Mouse (Mus musculus) monocyte, adult 2 months (primary cell): Measurements from ENCODE around the gene Gm12695.

ENCODE experiments used
- DNase-seq, 2 experiments: peaks; one replicate each; pipeline ENCODE4 v3.0.0; 2022; ENCODE audit warnings: low spot score in 2 of 2, low read depth in 1 of 2

Gene Gm12695

DNA sequence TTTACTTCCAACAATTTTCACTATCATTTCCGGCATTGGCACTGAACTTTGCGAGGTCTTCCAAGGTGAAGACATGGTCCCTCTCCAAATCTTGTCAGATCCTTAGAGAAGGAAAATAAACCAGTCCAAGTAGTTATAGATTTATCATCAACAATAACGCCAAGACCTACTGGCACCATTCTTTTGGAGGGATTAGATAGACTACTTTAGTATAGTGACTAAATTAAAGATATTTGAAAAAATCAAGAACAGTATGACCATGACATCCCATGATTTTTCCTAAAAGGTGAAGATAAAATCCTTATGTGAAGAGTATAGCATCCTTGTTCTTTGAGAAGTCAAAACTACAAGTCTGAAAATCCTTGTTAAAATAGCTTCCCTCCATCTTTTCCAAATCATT is at the start of gene Gm12695:
TSS of gene Gm12695 (minus strand) at position 101 of the 400 bp plus-strand sequence.
- DNase-seq = no peak

DNA sequence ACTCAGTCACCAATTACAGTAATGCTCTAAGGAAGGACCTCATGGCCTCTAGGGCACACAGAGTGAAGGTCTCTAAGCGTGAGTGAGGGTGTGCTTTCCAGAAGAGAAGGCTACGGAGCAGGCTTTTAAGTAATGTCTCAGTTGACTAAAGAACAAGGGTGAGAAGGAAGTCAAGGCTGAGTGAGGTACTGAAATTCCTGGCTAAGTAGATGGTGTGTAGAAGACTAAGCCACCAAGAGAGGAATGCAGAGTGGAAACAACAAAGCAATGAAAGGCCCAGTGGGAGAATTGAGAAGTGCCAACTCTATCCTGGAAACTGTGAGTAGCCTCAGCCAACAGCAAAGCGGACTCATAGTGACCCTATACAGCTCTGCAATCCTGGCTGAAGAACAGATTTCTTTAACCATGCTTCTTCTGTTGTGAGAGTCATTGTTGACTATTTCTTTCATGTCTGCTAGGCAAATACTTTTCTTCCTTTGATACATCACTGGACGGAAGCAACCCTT is 40.6 kb upstream of the Gm12695 start:
- DNase-seq = no peak

DNA sequence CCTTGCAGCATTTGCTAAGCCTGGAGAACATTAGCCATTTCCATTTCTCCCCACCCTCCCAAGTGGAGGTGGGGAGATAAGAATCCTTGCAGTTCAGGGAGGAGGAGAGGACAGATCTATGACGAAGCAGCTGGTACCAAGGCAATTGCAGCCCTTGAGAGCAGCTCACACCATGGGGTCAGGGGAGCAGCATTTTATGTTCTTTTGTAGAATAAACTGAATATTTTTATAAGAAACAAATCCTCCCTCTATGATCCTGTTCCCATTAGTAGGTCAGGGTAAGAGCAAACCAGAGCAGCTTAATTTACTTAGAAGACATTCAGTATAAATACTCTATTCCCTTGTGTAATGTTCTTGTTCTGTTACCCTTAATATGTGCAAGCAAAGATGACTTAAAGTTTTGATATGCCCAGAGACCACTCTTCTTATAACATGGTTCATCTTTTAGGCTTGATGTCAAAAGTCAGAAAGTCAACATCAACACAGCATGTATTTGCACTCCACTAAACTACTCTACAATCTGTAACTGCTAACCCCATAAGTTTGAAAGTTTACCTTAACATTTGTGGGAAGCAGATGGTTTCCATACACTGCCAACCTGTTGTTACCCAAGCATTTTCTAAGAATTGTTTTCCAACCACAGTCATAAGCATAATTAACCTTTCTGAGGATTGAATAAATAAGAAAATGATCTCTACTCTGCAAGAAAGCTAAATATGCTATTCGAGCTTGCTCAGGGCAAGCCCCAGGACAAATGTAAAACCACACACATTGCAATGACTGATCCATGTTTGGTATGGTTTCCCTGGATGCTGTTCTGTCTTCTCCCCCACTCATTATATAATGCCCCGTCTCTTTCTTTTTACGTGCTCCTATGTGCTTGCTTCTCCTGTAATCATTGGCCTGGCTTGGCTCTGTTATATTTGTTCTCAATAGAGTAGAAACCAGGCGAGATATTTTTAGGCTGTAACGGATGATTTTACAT is 22.1 kb upstream of the Gm12695 start:
- no peak for DNase-seq

DNA sequence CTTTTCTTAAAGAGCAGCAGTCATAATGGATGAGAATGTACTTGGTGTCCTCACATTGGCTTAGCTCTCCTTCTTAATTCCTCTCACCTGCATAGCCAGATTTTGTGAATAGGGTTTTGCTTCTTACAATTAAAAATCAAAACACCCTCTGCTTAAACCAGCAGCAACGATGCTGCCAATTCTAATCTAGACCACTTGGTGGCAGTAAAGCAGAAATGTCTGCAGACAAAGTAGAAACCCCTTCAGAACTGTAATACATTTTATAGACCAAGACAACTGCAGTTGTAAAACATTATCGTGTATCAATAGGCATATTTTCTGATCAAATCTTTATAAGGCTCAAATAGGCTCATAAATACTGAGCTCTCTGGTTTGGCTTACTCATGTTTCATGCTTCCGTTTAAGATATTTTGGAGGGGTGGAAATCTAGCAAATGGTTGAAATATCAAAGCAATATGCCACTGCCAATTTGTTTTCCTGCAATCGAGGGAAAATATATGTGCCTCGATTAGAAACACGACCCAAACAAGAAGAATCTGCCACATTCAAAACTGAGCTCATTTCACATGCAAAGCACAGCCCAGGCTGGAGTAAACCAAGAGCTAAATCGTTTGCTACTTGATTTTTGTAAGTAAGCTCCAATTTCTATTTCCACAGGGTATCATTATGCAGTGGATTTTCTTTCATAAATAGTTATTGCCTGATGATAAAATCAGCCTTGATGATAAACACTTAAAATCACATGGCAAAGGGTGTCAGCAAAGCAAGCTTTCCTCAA is 14.6 kb upstream of the Gm12695 start:
- DNase-seq = no peak

DNA sequence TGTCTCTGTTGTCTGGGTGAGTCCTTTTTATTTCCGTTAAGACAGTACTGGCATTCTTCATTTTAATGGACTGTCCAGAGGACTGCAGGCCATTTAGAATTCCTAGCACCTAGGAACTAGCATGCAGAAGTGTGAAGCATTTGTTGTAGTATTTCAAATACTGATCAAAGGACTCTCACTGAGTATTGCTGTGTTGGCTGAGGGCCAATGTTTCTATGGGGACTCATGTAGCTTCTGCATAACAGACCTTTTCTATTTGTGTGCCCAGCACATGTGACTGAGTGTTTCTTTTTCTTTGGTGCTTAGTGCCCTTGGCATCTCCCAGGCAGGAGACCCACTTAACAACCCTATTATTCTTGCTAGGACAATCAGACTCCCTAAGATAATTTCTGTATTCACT is 12.6 kb upstream of the Gm12695 start:
- no peak for DNase-seq

DNA sequence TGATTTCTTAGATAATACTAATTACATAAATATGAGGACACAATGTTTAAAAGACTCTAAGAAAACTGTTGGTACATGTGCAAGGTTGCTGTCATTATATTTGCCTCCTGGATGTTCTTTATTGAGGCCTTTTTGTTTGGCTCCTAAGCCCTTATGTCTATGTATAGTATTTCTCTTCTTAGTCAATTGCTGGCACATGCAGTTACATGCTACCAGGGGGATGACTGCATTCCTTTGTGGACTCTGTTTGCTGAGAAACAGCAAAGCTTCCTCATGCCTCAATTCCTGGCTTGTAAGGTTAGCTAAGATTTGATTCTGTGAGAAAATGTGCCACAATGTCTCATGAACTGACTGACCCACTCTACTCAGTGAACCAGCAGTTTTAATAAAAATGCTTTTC is 6.3 kb upstream of the Gm12695 start:
- DNase-seq = no peak

DNA sequence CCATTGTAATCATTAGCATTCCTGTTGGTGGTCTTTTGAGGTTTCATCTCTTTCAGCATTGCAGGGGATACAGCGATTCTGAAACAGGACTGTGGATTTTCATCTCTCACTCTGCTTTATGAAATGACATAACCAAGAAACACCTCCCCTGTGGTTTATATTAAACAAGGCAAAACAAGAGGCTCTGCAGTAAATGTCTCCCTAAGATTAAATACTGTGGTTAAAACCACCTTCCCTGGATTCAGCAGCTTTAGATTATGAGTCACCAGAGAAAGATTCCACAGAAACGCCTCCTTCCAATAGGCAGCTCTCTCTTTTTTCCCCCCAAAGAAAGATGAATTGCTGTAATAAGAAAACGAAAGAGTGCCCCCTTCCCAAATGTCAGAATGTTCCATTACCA is 4.9 kb upstream of the Gm12695 start:
- DNase-seq = no peak

DNA sequence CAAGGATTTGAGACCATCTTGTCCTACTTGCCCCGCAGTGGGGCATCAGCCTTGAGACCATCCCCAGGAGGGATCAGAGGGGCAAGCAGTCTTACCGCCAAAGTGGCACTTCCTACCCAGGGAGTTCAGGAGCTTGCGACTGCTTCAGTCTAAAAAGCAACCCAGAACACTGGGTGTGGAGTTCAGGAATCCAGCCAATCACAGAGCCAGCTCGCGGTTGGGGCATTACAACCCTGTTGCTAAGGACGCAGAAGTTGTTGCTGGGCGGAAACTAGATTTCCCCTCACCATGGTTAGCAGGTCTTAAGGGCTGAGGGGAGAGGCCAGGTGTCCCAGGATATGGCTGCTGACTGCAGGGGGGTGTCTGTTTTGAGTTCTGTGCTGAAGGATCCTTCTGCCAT is 1.6 kb upstream of the Gm12695 start:
- no peak for DNase-seq

DNA sequence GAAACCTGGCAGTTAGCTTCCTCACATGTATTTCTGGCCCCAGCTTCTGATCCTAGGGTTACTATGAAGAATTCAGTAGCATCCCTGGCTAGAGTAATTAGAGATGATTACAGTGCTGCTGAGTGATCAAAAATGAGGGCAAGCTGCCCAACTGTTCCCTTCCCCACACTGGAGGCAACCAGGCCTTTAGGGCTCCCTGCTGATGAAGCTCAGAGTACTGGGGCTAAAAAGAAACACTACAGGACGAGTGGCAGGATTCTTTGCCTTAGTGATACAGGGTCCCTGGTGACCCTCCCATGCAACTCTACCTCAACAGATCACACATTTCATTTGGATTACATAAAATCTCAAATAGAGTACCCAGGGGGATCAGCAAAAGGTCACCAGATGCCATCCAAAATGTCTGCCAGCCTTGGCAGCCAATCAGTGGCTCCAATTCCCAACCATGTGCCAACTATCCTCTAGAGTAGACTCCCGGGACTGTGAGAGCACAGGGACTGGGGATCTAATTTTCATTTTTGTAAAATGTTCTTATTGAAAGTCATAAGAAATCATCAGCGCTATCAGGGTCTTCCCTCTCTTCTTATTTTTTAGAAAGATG is 11.9 kb downstream of the Gm12695 start:
- no peak for DNase-seq

DNA sequence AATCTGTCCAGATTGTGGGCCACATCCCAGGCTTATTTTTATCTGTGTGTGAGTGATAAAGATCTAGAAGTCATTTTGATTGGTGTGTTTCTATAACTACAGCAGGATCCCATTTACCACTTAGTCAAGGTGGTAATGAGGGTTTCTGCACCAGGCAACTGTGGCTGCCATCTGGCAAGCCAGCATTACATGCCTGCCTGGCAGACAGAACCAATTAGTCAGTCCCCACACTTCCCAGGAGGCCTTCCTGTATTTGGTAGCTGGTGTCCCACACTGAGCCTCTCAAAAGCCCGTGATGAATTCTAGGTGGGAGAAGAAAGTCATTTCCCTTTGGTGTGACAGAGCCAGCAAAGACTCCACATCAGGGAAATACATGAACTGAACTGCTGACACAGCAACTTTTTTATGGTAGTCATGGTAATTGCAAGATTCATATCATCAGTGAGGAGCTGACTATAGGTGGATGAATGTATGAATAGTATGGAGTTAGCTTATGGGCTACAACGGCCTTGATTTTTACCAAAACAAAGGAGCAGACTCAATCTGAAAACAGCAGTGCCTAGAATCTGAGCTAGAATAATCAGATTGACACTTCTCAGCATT is 18.5 kb downstream of the Gm12695 start:
- DNase-seq = no peak

DNA sequence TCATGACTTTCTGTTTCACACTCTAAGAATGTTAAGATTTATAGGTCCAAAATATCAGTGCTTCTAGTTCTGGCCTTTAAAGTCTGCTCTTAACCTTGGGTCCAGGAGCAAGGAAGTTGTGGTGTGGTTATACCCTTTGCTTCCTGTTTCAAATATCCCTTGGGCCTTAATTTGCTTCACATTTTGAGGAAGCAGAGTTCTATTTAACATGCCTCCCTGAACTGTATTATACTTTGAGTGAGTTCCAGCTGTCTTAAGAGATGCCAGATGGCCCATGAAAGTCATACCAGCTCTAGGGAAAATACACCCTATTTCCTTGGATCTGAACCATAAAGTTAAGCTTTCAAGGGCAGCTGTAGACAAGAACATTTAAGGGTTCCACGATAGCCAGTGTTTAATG is 33.0 kb downstream of the Gm12695 start:
- no peak for DNase-seq

DNA sequence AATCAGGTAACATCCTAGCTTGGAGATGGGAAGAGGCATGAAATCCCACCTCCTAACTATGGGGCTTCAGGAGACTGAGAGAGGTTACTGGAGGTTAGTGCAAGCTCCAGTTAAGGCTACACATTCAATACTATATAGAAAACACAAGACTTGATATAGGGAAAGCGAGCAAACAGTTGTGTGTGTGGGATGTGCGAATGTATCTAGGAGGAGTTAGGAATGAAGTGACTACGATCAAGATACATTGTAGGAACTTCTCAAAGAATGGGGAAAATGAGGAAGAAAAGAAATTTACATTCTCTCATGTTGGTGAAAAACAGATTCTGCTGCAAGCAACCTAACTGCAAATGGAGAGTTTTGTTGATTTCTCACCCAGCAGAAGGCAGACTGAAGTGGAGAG is 44.5 kb downstream of the Gm12695 start:
- DNase-seq = no peak

DNA sequence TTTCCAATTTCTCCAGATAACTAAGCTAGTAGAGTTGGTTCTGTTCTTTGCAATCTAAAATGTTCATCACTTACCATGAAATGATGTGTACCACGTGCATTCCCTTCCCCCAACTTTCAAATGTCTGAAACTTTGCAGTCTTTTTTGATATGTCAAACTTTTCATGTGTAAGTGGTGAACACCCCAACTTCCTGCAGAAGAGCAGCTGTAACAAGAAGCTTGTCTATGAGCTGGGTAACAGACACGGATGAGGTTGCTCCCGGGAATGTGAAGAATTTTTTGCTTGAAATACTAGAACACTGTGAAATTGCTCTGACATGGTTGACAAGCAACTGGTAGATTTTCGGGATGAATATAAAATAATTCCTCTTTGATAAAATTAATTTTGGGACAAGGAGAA is 55.7 kb downstream of the Gm12695 start:
- DNase-seq = no peak

DNA sequence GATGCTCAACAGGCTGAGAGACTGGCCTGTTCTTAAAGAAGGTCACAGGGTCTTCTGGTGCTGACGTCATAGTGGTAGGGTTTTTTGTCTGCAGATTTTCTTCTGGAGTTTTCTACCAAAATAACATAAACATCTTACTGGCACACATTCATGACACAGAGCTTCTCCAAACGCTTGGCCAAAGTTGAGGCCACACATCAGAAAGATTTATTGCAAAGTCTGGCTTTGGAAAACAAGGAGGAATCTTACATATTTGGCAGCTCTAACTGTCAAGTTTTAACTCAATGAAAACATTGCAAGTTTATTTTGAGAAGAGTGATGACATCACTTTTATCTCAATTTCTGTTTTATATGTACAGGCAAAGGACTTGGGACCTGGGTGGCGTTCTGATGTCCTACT is 56.8 kb downstream of the Gm12695 start:
- no peak for DNase-seq

DNA sequence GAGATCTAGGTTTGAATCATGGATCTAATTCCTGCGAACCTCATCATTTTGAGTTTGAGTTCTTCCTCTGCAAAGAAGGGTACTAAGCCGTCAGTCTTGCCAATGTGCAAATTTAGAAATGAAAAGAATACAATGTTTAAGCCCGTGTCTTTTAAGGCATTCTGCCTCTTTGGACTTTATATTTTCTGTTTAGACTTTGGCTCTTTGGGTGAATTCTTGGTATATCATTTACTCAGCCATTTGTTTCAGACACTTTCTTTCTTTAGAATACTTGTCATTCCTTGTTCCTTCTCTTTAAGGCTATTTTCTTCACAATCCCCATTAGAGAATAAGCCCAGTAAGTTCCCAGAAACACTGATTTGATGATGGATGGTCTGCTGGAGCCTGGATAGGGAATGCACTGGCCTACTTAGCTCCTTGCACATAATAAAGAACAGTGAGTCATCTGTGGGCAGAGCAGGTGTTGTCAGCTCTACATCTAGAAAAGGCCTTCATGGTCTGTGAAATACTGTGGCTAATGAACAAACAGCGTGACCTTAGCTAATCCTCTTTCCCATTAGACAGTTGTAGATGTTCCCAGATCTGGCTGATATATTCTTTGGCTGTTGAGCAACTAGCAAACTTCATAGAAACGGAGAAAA is 59.5 kb downstream of the Gm12695 start:
- DNase-seq = no peak

DNA sequence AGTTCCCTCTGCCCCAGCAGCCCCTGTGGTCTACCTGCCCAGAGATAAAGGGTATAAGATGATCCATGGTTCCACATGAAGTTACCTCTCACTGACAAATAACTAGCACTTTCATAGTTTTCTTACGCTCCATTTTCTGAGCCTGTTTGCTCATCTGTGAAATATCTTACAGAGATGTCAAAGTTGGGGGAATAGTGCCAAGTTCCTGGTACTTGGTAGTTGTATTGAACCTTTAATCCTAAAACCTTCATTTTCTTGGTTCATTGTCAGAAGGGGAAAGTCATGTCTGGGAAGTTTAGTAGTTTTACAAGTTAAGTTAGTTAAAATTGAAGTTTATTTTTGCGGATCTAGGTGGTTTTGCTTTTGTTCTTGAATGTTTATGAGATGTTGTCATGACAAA is 62.7 kb downstream of the Gm12695 start:
- no peak for DNase-seq

DNA sequence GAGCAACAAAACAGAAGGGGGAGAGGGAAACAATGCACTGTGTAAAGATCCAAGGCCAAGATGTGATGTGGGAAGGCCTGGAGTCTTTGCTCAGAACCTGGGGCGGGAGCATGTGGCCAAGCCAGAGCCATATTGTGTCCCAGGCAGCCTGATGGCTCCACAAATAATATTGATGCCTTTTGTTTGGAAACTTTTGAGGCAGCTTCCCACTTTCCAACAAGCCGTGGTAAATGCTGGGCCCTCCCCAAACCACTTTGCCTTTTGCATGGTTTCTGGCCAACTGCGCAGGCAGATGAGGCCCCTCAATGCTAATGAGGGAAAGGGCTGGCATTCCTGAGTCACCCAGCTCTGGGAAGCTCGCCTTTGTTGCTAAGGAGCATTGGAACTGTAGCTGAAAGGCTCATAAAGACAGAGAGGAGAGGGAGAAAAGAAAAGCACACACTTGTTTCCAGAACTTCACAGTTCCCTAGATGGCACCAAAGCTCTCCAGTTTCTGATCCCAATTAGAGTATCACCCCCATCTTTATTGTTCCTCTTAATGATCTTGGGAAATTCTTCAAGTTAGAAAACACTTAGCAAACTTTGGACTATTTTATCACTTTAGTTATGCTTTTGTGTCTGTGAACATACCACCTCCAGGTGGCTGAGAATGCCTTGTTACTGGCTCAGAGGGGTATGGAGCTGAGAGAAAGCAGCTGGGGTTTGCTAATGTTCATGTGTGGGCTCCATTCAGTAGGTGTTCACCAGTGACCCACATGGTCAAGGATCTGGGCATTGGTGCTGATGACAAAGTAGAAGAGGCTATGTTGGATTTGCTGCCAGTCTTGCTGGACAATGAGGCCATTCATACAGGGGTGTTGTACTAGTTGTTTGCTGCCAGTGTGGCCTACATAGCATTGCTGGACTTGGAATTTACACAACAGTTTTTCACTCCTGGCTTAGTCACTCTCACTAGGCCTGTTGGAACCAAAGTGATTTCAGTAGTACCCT is 65.7 kb downstream of the Gm12695 start:
- no peak for DNase-seq

DNA sequence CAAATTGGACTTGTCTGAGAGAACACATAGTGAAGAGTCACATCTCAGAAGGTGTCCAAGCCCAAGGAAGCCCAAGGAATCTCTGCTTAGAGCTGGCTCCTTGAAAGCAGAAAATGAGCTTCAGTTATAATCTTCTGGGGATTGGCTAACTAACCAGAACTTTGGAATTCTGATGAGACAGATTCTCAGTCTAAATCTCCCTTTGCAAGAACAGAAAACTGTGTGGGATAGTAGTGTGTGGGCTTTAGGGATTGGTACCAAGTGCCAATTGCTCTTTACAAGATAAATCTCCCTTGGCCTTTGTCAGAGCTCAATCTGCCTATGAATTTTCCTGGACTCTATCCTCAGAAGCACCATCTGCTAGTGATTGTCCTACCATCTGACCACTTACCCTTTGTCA is 66.5 kb downstream of the Gm12695 start:
- no peak for DNase-seq

DNA sequence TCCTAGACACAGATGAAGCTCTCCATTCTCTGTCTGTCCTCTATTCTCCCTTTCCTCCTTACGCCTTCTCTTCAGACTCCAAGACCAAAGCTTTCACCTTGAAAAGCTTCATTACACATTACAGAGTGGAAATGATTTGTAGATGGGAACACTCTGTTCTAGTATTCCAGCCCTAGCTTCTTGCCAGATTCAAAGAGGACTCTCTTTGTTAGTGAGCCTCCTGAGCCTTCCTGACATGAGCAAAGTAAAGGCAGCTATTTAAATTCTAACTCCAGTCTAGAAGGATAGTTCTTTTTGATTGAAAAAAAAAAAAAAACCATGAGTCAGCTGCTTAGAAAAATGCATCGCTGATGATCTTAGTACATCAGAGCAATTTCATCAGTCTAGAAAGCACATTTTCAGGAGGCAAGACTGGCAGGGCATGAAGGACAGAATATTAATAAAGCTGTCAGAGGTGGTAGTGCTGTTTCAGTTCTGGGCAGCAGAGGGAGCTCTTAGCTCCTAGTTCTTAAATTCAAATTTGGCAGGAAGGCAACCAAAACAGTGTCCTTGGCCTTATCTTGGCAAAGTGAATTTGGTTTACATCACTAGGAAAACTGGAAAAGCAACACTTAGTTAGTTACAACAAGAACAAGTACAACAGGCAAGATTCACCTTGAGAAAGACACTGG is 79.6 kb downstream of the Gm12695 start:
- DNase-seq = no peak
